Mouse (Mus musculus) testis, adult 2 months (tissue): ENCODE measurements at regions not wholly inside any gene's neighbourhood (a gene's known extent, or its start where the extent isn't known, plus 50 kb on each side); places are given as distances from the start of the nearest gene placed in this dataset.

Source experiments
- CTCF ChIP-seq: fragments of 200-500 bp; IDR thresholded peaks from 2 replicates; pipeline ENCODE4 v1.5.1; 2012; ENCODE audit warnings: low read depth, mild to moderate bottlenecking, inconsistent platforms, low read length, moderate library complexity; ENCODE audit not compliant: control insufficient read depth, insufficient read depth, insufficient replicate concordance
- POLR2A ChIP-seq: fragments of 200-500 bp; IDR thresholded peaks from 2 replicates; pipeline ENCODE4 v1.6.1; 2012; ENCODE audit warnings: low read depth, mild to moderate bottlenecking, inconsistent platforms, low read length, moderate library complexity; ENCODE audit not compliant: control insufficient read depth

- no peak for TF ChIP-seq CTCF
- TF ChIP-seq POLR2A, result no peak
Measured at GRCm38 (mm10) chr4:29414616-29415015, 601.7 kb downstream of the Epha7 start.
